Mouse (Mus musculus): ENCODE results near the gene Romo1. TPM values are rescaled to one million over a fixed set of nuclear protein-coding genes. Genes with fewer than 3 reads are reported as not detected.
A peak's percentile ranks its signal among the peaks of the same experiment; 100 is the strongest.
"Not testable (repeated sequence)": the region's sequence is repeated elsewhere in the genome, so short reads cannot be mapped to it uniquely, and the experiment has no call there.

Gene Romo1
- polyA plus RNA-seq (2014; fragmentation: Nextera tagmentation; extraction: Ambion mirVana): 413 and 563 TPM in 2 replicates

GRCm38 (mm10) chr2:156143953-156144724 lies at the start of gene Romo1, which contains the start of gene Nfs1:
TSS of gene Romo1 (plus strand) at chr2:156144039.
TSS of gene Nfs1 (minus strand) at chr2:156144186.
- Histone ChIP-seq H3K4me3 (replicated peaks; ENCODE audit: low read depth, low read length) (peak within 1 kb of the TSS; percentile 81), H3K9ac (replicated peaks; ENCODE audit: low read length) (peak within 1 kb of the TSS; percentile 75), H3K36me3 (ENCODE audit: control insufficient read depth, insufficient read depth, low read length) (peaks cover 33% of the 10 kb centered on the region), H3K4me1 (ENCODE audit: control insufficient read depth, insufficient read depth, low read length) (no peaks in the 10 kb centered on the region), H3K27me3 (ENCODE audit: control insufficient read depth, insufficient read depth, low read length) (no peaks in the 10 kb centered on the region), H3K27ac (replicated peaks; ENCODE audit: low read depth, low read length) (peak within 1 kb of the TSS; percentile 94), H3K4me2 (ENCODE audit: low read length) (peak within 1 kb of the TSS; percentile 56), H3K9me3 (ENCODE audit: control insufficient read depth, low read length) (no peaks in the 10 kb centered on the region)
- ATAC-seq (ENCODE audit: low FRiP score, low TSS enrichment): peak; percentile 99
- peak; percentile 98 for DNase-seq
- WGBS: 0% methylated on average over 69 of the region's 70 CpGs

GRCm38 (mm10) chr2:156110627-156111357 lies 33.0 kb upstream of the Romo1 start:
- WGBS: 1% methylated on average over 16 of the region's 16 CpGs
- Histone ChIP-seq H3K27ac (replicated peaks; ENCODE audit: low read depth, low read length) (peak overlapping the region; percentile 92), H3K4me1 (ENCODE audit: control insufficient read depth, insufficient read depth, low read length) (peaks cover 16% of the 10 kb centered on the region), H3K36me3 (ENCODE audit: control insufficient read depth, insufficient read depth, low read length) (no peaks in the 10 kb centered on the region), H3K4me2 (ENCODE audit: low read length) (peak overlapping the region; percentile 74), H3K27me3 (ENCODE audit: control insufficient read depth, insufficient read depth, low read length) (no peaks in the 10 kb centered on the region), H3K9me3 (ENCODE audit: control insufficient read depth, low read length) (no peaks in the 10 kb centered on the region), H3K4me3 (replicated peaks; ENCODE audit: low read depth, low read length) (peak overlapping the region; percentile 97), H3K9ac (replicated peaks; ENCODE audit: low read length) (peak overlapping the region; percentile 96)
- DNase-seq: peak; percentile 57
- ATAC-seq (ENCODE audit: low FRiP score, low TSS enrichment): peak; percentile 34; the same call in 1 of the 2 replicates

- under 1% methylated on average over 74 of the region's 74 CpGs for WGBS
- H3K27ac ChIP-seq (replicated peaks; ENCODE audit: low read depth, low read length): peak within 1 kb of the TSS; percentile 92
- H3K4me2 ChIP-seq (ENCODE audit: low read length): peak within 1 kb of the TSS; percentile 74
- peak within 1 kb of the TSS; percentile 97 for H3K4me3 ChIP-seq (replicated peaks; ENCODE audit: low read depth, low read length)
- ATAC-seq (ENCODE audit: low FRiP score, low TSS enrichment) (peak; percentile 92), DNase-seq (peak; percentile 98)
- H3K27me3 ChIP-seq (ENCODE audit: control insufficient read depth, insufficient read depth, low read length): no peaks in the 10 kb centered on the region
- no peaks in the 10 kb centered on the region for H3K9me3 ChIP-seq (ENCODE audit: control insufficient read depth, low read length)
- no peaks in the 10 kb centered on the region for H3K36me3 ChIP-seq (ENCODE audit: control insufficient read depth, insufficient read depth, low read length)
- peaks cover 16% of the 10 kb centered on the region for H3K4me1 ChIP-seq (ENCODE audit: control insufficient read depth, insufficient read depth, low read length)
- peak within 1 kb of the TSS; percentile 96 for H3K9ac ChIP-seq (replicated peaks; ENCODE audit: low read length)
Measured at GRCm38 (mm10) chr2:156111358-156112079, 32.3 kb upstream of the Romo1 start, which contains the start of the genes Cpne1 and Rbm12. TSS of gene Cpne1 (minus strand) at chr2:156111965. TSS of gene Rbm12 (minus strand) at chr2:156111978.

GRCm38 (mm10) chr2:156112080-156112423 lies 31.8 kb upstream of the Romo1 start:
- not testable (repeated sequence) for ATAC-seq (ENCODE audit: low FRiP score, low TSS enrichment); H3K9me3 ChIP-seq (ENCODE audit: control insufficient read depth, low read length); H3K27me3 ChIP-seq (ENCODE audit: control insufficient read depth, insufficient read depth, low read length); H3K36me3 ChIP-seq (ENCODE audit: control insufficient read depth, insufficient read depth, low read length); DNase-seq
- Histone ChIP-seq H3K27ac (replicated peaks; ENCODE audit: low read depth, low read length) (peak overlapping the region; percentile 92), H3K4me2 (ENCODE audit: low read length) (peak overlapping the region; percentile 74), H3K9ac (replicated peaks; ENCODE audit: low read length) (peak overlapping the region; percentile 96; the same call in 1 of the 2 replicates), H3K4me3 (replicated peaks; ENCODE audit: low read depth, low read length) (peak overlapping the region; percentile 97), H3K4me1 (ENCODE audit: control insufficient read depth, insufficient read depth, low read length) (peaks cover 16% of the 10 kb centered on the region)
- WGBS: 19% methylated on average over 5 of the region's 5 CpGs

GRCm38 (mm10) chr2:156119566-156119965 lies 24.3 kb upstream of the Romo1 start:
- Histone ChIP-seq H3K36me3 (ENCODE audit: control insufficient read depth, insufficient read depth, low read length) (peaks cover 12% of the 10 kb centered on the region; the same call in 1 of the 2 replicates), H3K27me3 (ENCODE audit: control insufficient read depth, insufficient read depth, low read length) (no peaks in the 10 kb centered on the region), H3K4me2 (ENCODE audit: low read length) (no peak overlapping the region), H3K9ac (replicated peaks; ENCODE audit: low read length) (no peak overlapping the region), H3K9me3 (ENCODE audit: control insufficient read depth, low read length) (no peaks in the 10 kb centered on the region), H3K27ac (replicated peaks; ENCODE audit: low read depth, low read length) (no peak overlapping the region), H3K4me3 (replicated peaks; ENCODE audit: low read depth, low read length) (no peak overlapping the region), H3K4me1 (ENCODE audit: control insufficient read depth, insufficient read depth, low read length) (no peaks in the 10 kb centered on the region)
- no peak for ATAC-seq (ENCODE audit: low FRiP score, low TSS enrichment)
- no peak for DNase-seq

- Histone ChIP-seq H3K4me3 (replicated peaks; ENCODE audit: low read depth, low read length) (no peak overlapping the region), H3K27ac (replicated peaks; ENCODE audit: low read depth, low read length) (no peak overlapping the region), H3K27me3 (ENCODE audit: control insufficient read depth, insufficient read depth, low read length) (no peaks in the 10 kb centered on the region), H3K4me2 (ENCODE audit: low read length) (no peak overlapping the region), H3K4me1 (ENCODE audit: control insufficient read depth, insufficient read depth, low read length) (no peaks in the 10 kb centered on the region), H3K9ac (replicated peaks; ENCODE audit: low read length) (no peak overlapping the region), H3K9me3 (ENCODE audit: control insufficient read depth, low read length) (no peaks in the 10 kb centered on the region), H3K36me3 (ENCODE audit: control insufficient read depth, insufficient read depth, low read length) (peaks cover 23% of the 10 kb centered on the region)
- no peak for DNase-seq
- WGBS: 96% methylated on average over 5 of the region's 5 CpGs
- no peak for ATAC-seq (ENCODE audit: low FRiP score, low TSS enrichment)
Measured at GRCm38 (mm10) chr2:156123731-156124130, 20.1 kb upstream of the Romo1 start.

DNA sequence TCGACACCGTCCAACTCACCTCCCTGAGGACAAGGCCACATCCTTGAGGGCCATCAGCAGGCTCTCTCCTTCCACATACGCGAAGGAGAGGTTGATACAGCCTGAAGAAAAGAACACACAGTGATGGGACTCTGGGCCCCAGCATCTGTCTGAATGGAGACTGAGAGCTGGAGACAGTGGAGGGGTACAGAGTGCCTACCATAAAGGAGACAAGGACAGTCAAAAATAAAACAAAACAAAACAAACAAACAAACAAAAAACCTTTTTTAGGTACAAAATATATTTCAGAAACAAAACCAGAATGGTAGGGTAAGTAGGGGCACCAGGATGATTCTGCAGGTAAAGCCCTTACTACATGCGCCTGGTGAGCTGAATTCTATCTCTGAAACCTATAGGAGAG lies 16.8 kb upstream of the Romo1 start, which contains the start of gene Gm28036:
Gm28036 (minus strand) TSS at position 101 of the 400 bp plus-strand sequence.
- Histone ChIP-seq H3K9ac (replicated peaks; ENCODE audit: low read length) (no peak within 1 kb of the TSS), H3K4me3 (replicated peaks; ENCODE audit: low read depth, low read length) (no peak within 1 kb of the TSS), H3K27me3 (ENCODE audit: control insufficient read depth, insufficient read depth, low read length) (no peaks in the 10 kb centered on the region), H3K4me1 (ENCODE audit: control insufficient read depth, insufficient read depth, low read length) (no peaks in the 10 kb centered on the region), H3K27ac (replicated peaks; ENCODE audit: low read depth, low read length) (no peak within 1 kb of the TSS), H3K36me3 (ENCODE audit: control insufficient read depth, insufficient read depth, low read length) (peaks cover 26% of the 10 kb centered on the region), H3K4me2 (ENCODE audit: low read length) (no peak within 1 kb of the TSS), H3K9me3 (ENCODE audit: control insufficient read depth, low read length) (no peaks in the 10 kb centered on the region)
- ATAC-seq (ENCODE audit: low FRiP score, low TSS enrichment): no peak
- DNase-seq: no peak
- WGBS: 97% methylated on average over 5 of the region's 5 CpGs

GRCm38 (mm10) chr2:156134161-156134560 lies 9.7 kb upstream of the Romo1 start:
- WGBS: 90% methylated on average over 5 of the region's 5 CpGs
- no peak for DNase-seq
- H3K9me3 ChIP-seq (ENCODE audit: control insufficient read depth, low read length): no peaks in the 10 kb centered on the region
- H3K4me1 ChIP-seq (ENCODE audit: control insufficient read depth, insufficient read depth, low read length): no peaks in the 10 kb centered on the region
- 0 out of 2 replicates have a peak, but pooled peaks cover 5% of the 10 kb centered on the region for H3K36me3 ChIP-seq (ENCODE audit: control insufficient read depth, insufficient read depth, low read length)
- H3K4me2 ChIP-seq (ENCODE audit: low read length): no peak overlapping the region
- ATAC-seq (ENCODE audit: low FRiP score, low TSS enrichment): no peak
- no peak overlapping the region for H3K9ac ChIP-seq (replicated peaks; ENCODE audit: low read length)
- no peaks in the 10 kb centered on the region for H3K27me3 ChIP-seq (ENCODE audit: control insufficient read depth, insufficient read depth, low read length)
- H3K4me3 ChIP-seq (replicated peaks; ENCODE audit: low read depth, low read length): no peak overlapping the region
- H3K27ac ChIP-seq (replicated peaks; ENCODE audit: low read depth, low read length): no peak overlapping the region

Measured in midbrain, embryonic 14.5 days (tissue).